Mouse (Mus musculus) embryonic facial prominence, embryonic 13.5 days (tissue): ENCODE measurements around the gene Atf6. TPM values are rescaled to one million over a fixed set of nuclear protein-coding genes. Genes with fewer than 3 reads are reported as not detected.
A peak's percentile ranks its signal among the peaks of the same experiment; 100 is the strongest.

Experiments
- ATAC-seq: fragments of 200-750 bp; cut with Nextera tagmentation; 2 replicates; pipeline ENCODE4 v1.8.0; 2017; ENCODE audit warnings: low read depth; ENCODE audit not compliant: insufficient number of reproducible peaks, insufficient read depth, low FRiP score, low TSS enrichment
- H3K27ac ChIP-seq: fragments of 300-500 bp; sonication (generic); 2 replicates; pipeline ENCODE4 v1.5.1; 2015; ENCODE audit warnings: moderate library complexity, mild to moderate bottlenecking, inconsistent platforms
- H3K27me3 ChIP-seq: fragments of 300-500 bp; sonication (generic); 2 replicates; pipeline ENCODE4 v1.6.1; 2015; ENCODE audit warnings: mild to moderate bottlenecking, inconsistent platforms
- H3K36me3 ChIP-seq: fragments of 300-500 bp; sonication (generic); 2 replicates; pipeline ENCODE4 v1.6.1; 2015; ENCODE audit warnings: mild to moderate bottlenecking, inconsistent platforms
- H3K4me1 ChIP-seq: fragments of 300-500 bp; sonication (generic); 2 replicates; pipeline ENCODE4 v1.6.1; 2015; ENCODE audit warnings: inconsistent platforms
- H3K4me2 ChIP-seq: fragments of 300-500 bp; sonication (generic); 2 replicates; pipeline ENCODE4 v1.6.1; 2015; ENCODE audit warnings: moderate library complexity, mild to moderate bottlenecking, inconsistent platforms
- H3K4me3 ChIP-seq: fragments of 300-500 bp; sonication (generic); 2 replicates; pipeline ENCODE4 v1.5.1; 2015; ENCODE audit warnings: mild to moderate bottlenecking, inconsistent platforms
- H3K9ac ChIP-seq: fragments of 300-500 bp; sonication (generic); 2 replicates; pipeline ENCODE4 v1.6.1; 2015; ENCODE audit warnings: mild to moderate bottlenecking, inconsistent platforms
- H3K9me3 ChIP-seq: fragments of 300-500 bp; sonication (generic); 2 replicates; pipeline ENCODE4 v1.6.1; 2016; ENCODE audit warnings: inconsistent platforms
- WGBS: fragments of 180-500 bp; shearing (Covaris S2); methylation state at CpG from one replicate; pipeline ENCODE4 v1.1.7; 2015; ENCODE audit warnings: mixed read lengths; 5-methylcytosine and 5-hydroxymethylcytosine counted together
- polyA plus RNA-seq: library from polyadenylated mRNA; unstranded; fragments of >200 nt; fragmentation: Nextera tagmentation; extraction: Ambion mirVana; gene quantifications from 2 replicates; pipeline ENCODE4 v1.2.1, GENCODE M21; 2015

The Atf6 gene
- polyA plus RNA-seq, 1 experiment from 2014 or later: 7.3 TPM

DNA sequence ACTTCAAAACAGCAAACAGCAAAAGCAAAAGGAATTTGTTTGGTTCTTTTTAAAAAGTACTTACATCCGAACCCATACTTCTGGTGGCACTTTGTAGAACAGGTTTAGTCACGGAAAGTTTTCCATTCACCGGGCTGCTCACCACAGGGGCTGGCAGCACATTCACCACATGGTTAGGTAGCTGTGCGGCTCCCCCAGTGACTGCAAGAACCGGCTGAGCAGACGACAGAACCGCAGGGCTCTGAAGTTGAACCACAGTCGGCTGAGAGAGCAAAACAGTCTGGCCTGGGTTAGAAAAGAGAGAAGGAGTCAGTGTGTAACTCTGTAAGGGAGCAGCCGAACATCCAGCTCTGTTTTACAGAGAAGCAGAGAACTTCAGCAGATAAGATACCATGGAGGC is 32.8 kb downstream of the Atf6 start:
- no peak overlapping the region for H3K27ac ChIP-seq
- no peak for ATAC-seq
- no peak overlapping the region for H3K4me3 ChIP-seq
- WGBS: 72% methylated on average over 9 of the region's 9 CpGs
- H3K9me3 ChIP-seq: no peaks in the 10 kb centered on the region
- H3K9ac ChIP-seq: no peak overlapping the region
- peaks cover 14% of the 10 kb centered on the region for H3K36me3 ChIP-seq
- H3K27me3 ChIP-seq: no peaks in the 10 kb centered on the region
- H3K4me1 ChIP-seq: no peaks in the 10 kb centered on the region; the same call in 1 of the 2 replicates
- H3K4me2 ChIP-seq: no peak overlapping the region

GRCm38 (mm10) chr1:170829781-170830180 is 37.8 kb downstream of the Atf6 start:
- H3K9me3 ChIP-seq: no peaks in the 10 kb centered on the region
- H3K4me2 ChIP-seq: no peak overlapping the region
- no peak overlapping the region for H3K4me3 ChIP-seq
- no peak for ATAC-seq
- no peak overlapping the region for H3K27ac ChIP-seq
- no peaks in the 10 kb centered on the region; the same call in 1 of the 2 replicates for H3K4me1 ChIP-seq
- H3K27me3 ChIP-seq: no peaks in the 10 kb centered on the region
- WGBS: 90% methylated on average over 1 of the region's 1 CpGs
- peaks cover 10% of the 10 kb centered on the region for H3K36me3 ChIP-seq
- H3K9ac ChIP-seq: no peak overlapping the region

DNA sequence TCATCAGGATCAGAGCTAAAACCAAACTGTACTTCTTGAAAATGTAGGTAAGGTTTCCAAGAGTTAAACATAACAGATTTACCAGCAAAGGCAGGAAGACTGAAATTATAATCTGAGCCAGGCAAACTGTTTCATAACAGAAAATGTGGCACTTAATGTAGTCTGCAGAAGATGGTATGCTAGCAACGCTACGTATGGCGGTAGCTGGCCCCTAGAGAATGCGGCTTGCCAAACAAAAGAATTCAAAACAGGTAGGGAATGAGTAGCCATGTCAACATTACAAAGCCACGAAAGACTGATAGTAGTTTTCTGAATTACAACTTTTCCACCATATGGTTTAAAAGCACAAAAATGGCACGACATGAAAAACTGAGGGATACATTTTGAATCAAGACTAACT is 38.2 kb downstream of the Atf6 start:
- H3K27me3 ChIP-seq: no peaks in the 10 kb centered on the region
- ATAC-seq: no peak
- H3K36me3 ChIP-seq: peaks cover 9% of the 10 kb centered on the region
- WGBS: 87% methylated on average over 6 of the region's 6 CpGs
- H3K4me1 ChIP-seq: no peaks in the 10 kb centered on the region
- no peak overlapping the region for H3K4me3 ChIP-seq
- no peak overlapping the region for H3K4me2 ChIP-seq
- no peaks in the 10 kb centered on the region for H3K9me3 ChIP-seq
- H3K27ac ChIP-seq: no peak overlapping the region
- no peak overlapping the region for H3K9ac ChIP-seq

DNA sequence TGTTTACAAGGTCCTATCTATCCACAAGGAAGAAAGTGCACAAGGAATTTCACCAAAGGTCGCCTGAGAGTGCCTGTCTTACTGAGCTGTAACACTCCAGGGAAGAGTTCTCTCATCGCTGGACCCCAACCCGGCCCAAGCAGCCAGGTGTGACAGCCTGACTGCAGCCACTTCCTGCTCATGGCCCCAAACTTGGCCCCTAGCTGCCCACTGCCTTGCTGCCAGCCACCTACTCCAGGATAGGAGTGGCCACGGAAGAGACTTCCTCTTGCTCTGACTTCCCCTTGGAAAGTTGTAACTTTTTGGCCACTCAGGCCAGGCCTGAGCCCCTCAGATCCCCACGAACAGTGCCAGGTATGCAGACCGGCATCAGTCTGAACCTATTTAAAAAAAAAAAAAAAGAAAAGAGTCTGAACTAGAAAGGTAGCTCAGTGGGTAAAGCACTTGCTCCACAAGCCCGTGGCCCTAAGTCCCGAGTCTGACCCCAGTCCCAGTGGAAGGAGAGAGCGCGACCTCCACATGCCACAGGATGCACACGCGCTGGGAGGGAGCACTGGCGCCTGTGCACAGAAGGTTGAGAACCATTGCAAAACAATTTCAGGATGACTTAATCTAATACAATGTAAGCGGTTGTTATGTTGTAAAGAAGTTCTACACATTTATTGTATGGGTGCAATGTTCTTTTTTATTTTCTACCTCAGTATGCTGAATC is 47.3 kb downstream of the Atf6 start:
- H3K4me3 ChIP-seq: no peak overlapping the region
- WGBS: 75% methylated on average over 14 of the region's 14 CpGs

DNA sequence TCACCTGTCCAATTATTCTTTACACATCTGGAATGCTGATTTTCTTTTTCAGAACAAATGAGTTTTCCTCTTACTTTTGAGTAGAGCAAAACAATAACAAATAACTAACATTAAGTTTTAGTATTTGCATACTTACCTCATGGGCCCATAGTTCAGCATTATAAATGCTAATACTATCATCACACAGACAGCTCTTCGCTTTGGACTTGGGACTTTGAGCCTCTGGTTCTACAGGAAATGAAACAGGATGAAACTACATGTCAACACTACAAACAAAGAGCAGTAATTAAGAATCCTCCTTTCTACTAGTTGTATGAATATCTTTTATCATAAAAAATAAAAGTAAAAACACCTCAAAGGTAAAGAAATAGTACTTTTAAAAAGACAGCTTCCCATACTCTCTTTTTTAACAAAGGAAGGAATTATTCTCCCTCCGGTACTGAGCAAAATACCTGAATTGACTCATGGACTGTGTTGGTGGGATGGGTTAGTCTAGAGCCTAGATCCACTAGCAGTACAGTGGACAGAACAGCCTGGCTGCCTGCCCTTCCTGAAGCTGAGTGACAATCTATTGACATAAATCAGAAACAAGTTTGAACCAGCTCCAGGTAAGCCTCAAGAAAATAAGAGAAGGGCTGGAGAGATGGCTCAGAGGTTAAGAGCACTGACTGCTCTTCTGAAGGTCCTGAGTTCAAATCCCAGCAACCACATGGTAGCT is 52.1 kb downstream of the Atf6 start:
- peaks cover 13% of the 10 kb centered on the region; the same call in 1 of the 2 replicates for H3K36me3 ChIP-seq
- no peaks in the 10 kb centered on the region for H3K27me3 ChIP-seq
- H3K4me1 ChIP-seq: no peaks in the 10 kb centered on the region
- 98% methylated on average over 2 of the region's 2 CpGs for WGBS
- no peak overlapping the region for H3K4me2 ChIP-seq
- ATAC-seq: no peak
- no peak overlapping the region for H3K9ac ChIP-seq
- H3K4me3 ChIP-seq: no peak overlapping the region
- H3K9me3 ChIP-seq: no peaks in the 10 kb centered on the region
- H3K27ac ChIP-seq: no peak overlapping the region

More for the DNA sequence above, 47.3 kb downstream of the Atf6 start:
- Histone ChIP-seq H3K4me1 (0 out of 2 replicates have a peak, but pooled peaks cover 3% of the 10 kb centered on the region), H3K9ac (no peak overlapping the region), H3K27me3 (no peaks in the 10 kb centered on the region), H3K4me2 (no peak overlapping the region), H3K36me3 (peaks cover 13% of the 10 kb centered on the region; the same call in 1 of the 2 replicates), H3K27ac (no peak overlapping the region), H3K9me3 (no peaks in the 10 kb centered on the region)
- ATAC-seq: no peak

GRCm38 (mm10) chr1:170812822-170813221 is 54.7 kb downstream of the Atf6 start:
- no peak overlapping the region for H3K27ac ChIP-seq
- no peaks in the 10 kb centered on the region for H3K27me3 ChIP-seq
- H3K9ac ChIP-seq: no peak overlapping the region
- no peak overlapping the region for H3K4me3 ChIP-seq
- H3K4me1 ChIP-seq: no peaks in the 10 kb centered on the region
- no peak for ATAC-seq
- WGBS: 83% methylated on average over 5 of the region's 5 CpGs
- H3K36me3 ChIP-seq: peaks cover 10% of the 10 kb centered on the region; the same call in 1 of the 2 replicates
- no peak overlapping the region for H3K4me2 ChIP-seq
- no peaks in the 10 kb centered on the region for H3K9me3 ChIP-seq

DNA sequence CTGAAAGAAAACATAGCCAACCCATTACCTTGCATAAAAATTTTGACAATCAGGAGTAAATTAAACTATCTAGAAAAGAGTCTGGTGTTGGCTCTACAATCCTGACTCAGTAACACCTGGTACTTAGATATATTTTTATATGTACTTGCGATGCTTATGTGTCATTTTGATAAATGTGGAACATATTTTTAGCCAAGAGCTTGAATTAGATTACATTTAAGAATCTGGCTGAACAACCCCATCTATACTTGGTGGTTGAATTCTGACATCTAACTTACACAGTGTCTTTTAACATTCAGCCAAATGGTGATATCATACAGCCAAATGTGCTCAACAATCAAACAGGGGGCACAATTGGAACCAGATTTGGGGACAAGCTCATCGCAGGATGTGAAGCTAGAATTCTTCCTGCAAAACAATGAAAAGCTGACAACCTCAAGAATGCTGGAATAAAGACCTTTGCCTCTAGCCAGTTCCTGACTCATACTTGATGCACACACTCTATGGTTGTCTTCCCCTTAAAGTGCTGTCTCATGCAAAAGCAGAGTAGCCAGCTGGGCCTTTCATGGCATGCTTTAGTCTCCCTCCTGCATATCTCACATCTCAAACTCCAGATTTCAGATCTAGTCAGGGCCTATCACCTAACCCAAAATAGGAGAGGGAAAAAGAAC is 59.8 kb downstream of the Atf6 start:
- WGBS: 54% methylated on average over 2 of the region's 2 CpGs
- Histone ChIP-seq H3K9me3 (no peaks in the 10 kb centered on the region), H3K4me1 (peaks cover 7% of the 10 kb centered on the region; the same call in 1 of the 2 replicates), H3K9ac (no peak overlapping the region), H3K27ac (no peak overlapping the region), H3K27me3 (no peaks in the 10 kb centered on the region), H3K36me3 (no peaks in the 10 kb centered on the region), H3K4me3 (no peak overlapping the region), H3K4me2 (no peak overlapping the region)
- no peak for ATAC-seq

- Histone ChIP-seq H3K4me1 (peaks cover 7% of the 10 kb centered on the region; the same call in 1 of the 2 replicates), H3K9me3 (no peaks in the 10 kb centered on the region), H3K9ac (no peak overlapping the region), H3K4me2 (no peak overlapping the region), H3K36me3 (no peaks in the 10 kb centered on the region), H3K4me3 (no peak overlapping the region), H3K27me3 (no peaks in the 10 kb centered on the region), H3K27ac (0 out of 2 replicates have a peak overlapping the region, but pooled peaks have one; percentile 30)
- no peak for ATAC-seq
- WGBS: 58% methylated on average over 11 of the region's 11 CpGs
These were observed 62.9 kb downstream of the Atf6 start for GRCm38 (mm10) chr1:170804721-170805120.

DNA sequence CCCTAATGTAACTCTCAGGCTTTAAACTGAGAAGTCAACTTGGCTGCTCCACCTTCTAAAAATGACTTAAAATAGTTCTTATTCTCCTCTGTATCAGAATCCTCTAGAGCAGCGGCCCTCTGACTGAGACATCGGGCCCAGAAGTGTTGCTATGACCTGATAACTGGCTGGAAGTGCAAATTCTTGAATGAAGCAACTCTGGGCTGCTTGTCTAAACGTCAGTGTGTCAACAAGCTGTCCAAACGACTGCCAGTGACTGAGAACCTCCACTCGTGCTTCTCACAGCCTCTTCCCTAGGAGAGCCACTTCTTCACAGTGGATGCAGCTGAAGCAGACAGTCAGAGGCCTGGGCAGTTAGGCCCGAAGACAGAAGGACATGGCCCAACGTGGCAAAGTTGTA is 64.9 kb downstream of the Atf6 start:
- H3K4me1 ChIP-seq: peaks cover 7% of the 10 kb centered on the region; the same call in 1 of the 2 replicates
- 75% methylated on average over 7 of the region's 7 CpGs for WGBS
- peaks cover 3% of the 10 kb centered on the region; the same call in 1 of the 2 replicates for H3K36me3 ChIP-seq
- no peak overlapping the region for H3K27ac ChIP-seq
- H3K4me2 ChIP-seq: no peak overlapping the region
- no peak for ATAC-seq
- H3K9me3 ChIP-seq: no peaks in the 10 kb centered on the region
- H3K4me3 ChIP-seq: no peak overlapping the region
- no peak overlapping the region for H3K9ac ChIP-seq
- H3K27me3 ChIP-seq: no peaks in the 10 kb centered on the region

DNA sequence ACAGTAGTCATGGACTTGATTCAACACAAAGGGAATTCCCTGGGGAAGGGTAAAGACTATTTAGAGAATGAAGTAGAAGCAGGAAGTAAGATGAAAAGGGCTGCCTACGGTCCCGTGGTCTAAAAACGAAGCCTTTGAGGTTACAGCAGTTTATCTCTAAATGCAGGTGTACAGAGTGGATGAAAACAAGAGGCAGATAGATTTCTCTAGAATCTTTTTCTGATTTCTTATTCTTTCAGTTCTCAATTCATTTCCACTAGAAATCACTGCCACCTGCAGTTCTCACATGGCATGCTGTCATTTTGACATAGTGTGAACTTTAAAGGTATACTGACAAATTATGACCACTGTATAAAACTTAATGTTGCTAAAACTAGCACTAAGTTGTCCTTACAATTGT is 66.9 kb downstream of the Atf6 start:
- no peak overlapping the region for H3K9ac ChIP-seq
- no peaks in the 10 kb centered on the region for H3K9me3 ChIP-seq
- WGBS: 61% methylated on average over 3 of the region's 3 CpGs
- ATAC-seq: no peak
- H3K4me2 ChIP-seq: no peak overlapping the region
- H3K36me3 ChIP-seq: peaks cover 3% of the 10 kb centered on the region; the same call in 1 of the 2 replicates
- H3K27me3 ChIP-seq: no peaks in the 10 kb centered on the region
- peaks cover 7% of the 10 kb centered on the region; the same call in 1 of the 2 replicates for H3K4me1 ChIP-seq
- H3K4me3 ChIP-seq: no peak overlapping the region
- H3K27ac ChIP-seq: no peak overlapping the region

DNA sequence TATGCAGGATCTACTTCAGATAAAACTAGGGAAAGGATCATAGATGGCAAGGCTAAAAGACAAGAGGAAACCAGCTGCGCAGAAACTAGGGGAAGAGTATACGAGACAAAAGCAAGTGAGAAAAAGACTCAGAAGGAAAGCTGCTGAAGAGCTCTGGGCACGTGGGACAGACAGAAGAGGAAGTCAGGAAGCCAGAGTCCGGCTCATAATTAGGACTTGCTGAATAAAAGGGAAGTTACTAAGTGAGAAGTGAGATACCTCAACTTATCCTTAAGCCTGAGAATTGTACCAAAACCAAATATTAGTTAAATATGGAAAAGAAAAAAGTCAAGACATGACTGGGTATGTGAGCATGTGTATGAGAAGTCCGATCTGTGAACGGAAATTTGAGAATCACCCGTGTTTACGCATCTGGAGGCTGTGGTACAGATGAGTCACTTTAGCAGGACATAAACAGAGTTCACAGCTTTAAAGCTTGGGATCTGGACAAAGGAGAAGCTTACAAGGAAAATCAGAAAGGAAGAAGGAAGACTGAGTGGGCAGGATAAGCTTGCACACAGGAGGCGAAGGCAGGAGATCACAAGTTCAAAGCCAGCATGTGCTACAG is 71.7 kb downstream of the Atf6 start:
- Histone ChIP-seq H3K36me3 (peaks cover 10% of the 10 kb centered on the region), H3K27ac (no peak overlapping the region), H3K4me1 (no peaks in the 10 kb centered on the region), H3K9ac (no peak overlapping the region), H3K4me3 (no peak overlapping the region), H3K4me2 (no peak overlapping the region), H3K9me3 (no peaks in the 10 kb centered on the region), H3K27me3 (no peaks in the 10 kb centered on the region)
- WGBS: 71% methylated on average over 9 of the region's 9 CpGs
- ATAC-seq: no peak
